29 mouse cellular contexts compared by ENCODE assay signal in the genomic region with DNA sequence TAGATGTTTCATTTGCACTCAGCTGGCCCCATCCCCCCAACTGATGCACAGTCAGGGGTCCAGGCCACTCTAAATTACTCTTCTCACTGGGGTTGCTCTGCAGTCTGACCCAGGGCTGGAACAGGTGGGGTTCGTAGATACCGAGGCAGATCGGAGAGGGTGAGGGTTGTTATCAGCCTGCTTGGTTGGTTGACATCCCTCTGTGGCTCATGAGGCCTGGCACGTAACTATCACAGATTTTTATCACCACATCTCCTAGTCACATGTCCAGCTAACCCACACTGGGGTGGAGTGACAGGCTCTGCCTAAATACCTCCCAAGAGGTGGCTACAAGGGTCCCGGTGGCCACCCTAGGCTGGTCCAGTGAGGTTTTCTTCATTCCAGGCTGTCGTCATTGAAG. TPM values are rescaled to one million over a fixed set of nuclear protein-coding genes. Genes with fewer than 3 reads are reported as not detected.
A peak's percentile ranks its signal among the peaks of the same experiment; 100 is the strongest.
DNase-seq lines count a peak whose midpoint lies in the region; ATAC-seq and TF ChIP-seq lines count a peak whose summit lies in the region.
"Had no signal": no experiment of that assay in that cellular context is flagged by ENCODE, and none has a peak within 500 bp of the region (broad histone marks: within the 10 kb centered on the region; RNA-seq: fewer than 3 reads in every experiment).

No protein-coding gene starts in this region.

- TF ChIP-seq CTCF in liver, postnatal 0 days (IDR thresholded peaks at IDR 0.05; ENCODE audit: low read depth): no peak

- no peak overlapping the region for H3K4me3 ChIP-seq in liver, embryonic 11.5 days (ENCODE audit: low read depth, low read length)
- no peak overlapping the region for H3K4me3 ChIP-seq in liver, postnatal 0 days (ENCODE audit: low read depth, low read length)
- H3K4me3 ChIP-seq: erythroblast, embryonic 14.5 days; forebrain, embryonic 13.5 days; hindbrain, embryonic 10.5 days; intestine, embryonic 15.5 days; limb, embryonic 12.5 days; midbrain, embryonic 15.5 days; neural tube, embryonic 12.5 days; stomach, embryonic 15.5 days had no signal

- peak; percentile 68 for DNase-seq in 416B (ENCODE audit: low read depth)
- DNase-seq in c-Kit-positive CD71-positive TER-119-positive erythroid progenitor cells, embryonic 14.5 days (ENCODE audit: low spot score): peak; percentile 47
- DNase-seq in liver, embryonic 11.5 days (ENCODE audit: low spot score): no peak
- no peak for DNase-seq in liver, postnatal 0 days
- DNase-seq in urinary bladder, postnatal 25 days (ENCODE audit: low spot score): no peak
- no peak for DNase-seq in adrenal gland, adult (ENCODE audit: inconsistent age in 2 of 2, low spot score in 1 of 2)
- no peak for DNase-seq in frontal cortex, postnatal 25 days (ENCODE audit: low spot score in 2 of 2)
- DNase-seq: adrenal gland, postnatal 14 days; cerebellum, adult 9-11 months; heart, postnatal 10 days; kidney, postnatal 25 days; layer of hippocampus, postnatal 36 days; lung, adult 2 months; lung, postnatal 14 days; retina, postnatal 1 day; right cerebral cortex, postnatal 4 days; thymus, adult 18-20 months had no signal

- H3K9ac ChIP-seq in liver, embryonic 11.5 days (ENCODE audit: low read depth, low read length): no peak overlapping the region
- H3K9ac ChIP-seq in liver, postnatal 0 days (replicated peaks): no peak overlapping the region
- H3K9ac ChIP-seq: forebrain, embryonic 13.5 days; intestine, embryonic 15.5 days; limb, embryonic 12.5 days; midbrain, embryonic 15.5 days; neural tube, embryonic 12.5 days; stomach, embryonic 15.5 days had no signal

- no peaks in the 10 kb centered on the region for H3K27me3 ChIP-seq in liver, embryonic 11.5 days (replicated peaks; ENCODE audit: control insufficient read depth, insufficient read depth, low read length)
- no peaks in the 10 kb centered on the region for H3K27me3 ChIP-seq in liver, postnatal 0 days (ENCODE audit: insufficient read depth, low read length)
- H3K27me3 ChIP-seq: forebrain, embryonic 13.5 days; intestine, embryonic 15.5 days; limb, embryonic 12.5 days; midbrain, embryonic 15.5 days; neural tube, embryonic 12.5 days; stomach, embryonic 15.5 days had no signal

- peaks cover 20% of the 10 kb centered on the region for H3K36me3 ChIP-seq in liver, embryonic 11.5 days (ENCODE audit: control insufficient read depth, insufficient read depth, low read length)
- peaks cover 34% of the 10 kb centered on the region for H3K36me3 ChIP-seq in liver, postnatal 0 days (replicated peaks; ENCODE audit: insufficient read depth, low read length)

- no peak overlapping the region for H3K27ac ChIP-seq in liver, embryonic 11.5 days (ENCODE audit: low read depth, low read length)
- H3K27ac ChIP-seq in liver, postnatal 0 days (ENCODE audit: low read depth): no peak overlapping the region
- H3K27ac ChIP-seq: forebrain, embryonic 13.5 days; hindbrain, embryonic 10.5 days; intestine, embryonic 15.5 days; limb, embryonic 12.5 days; midbrain, embryonic 15.5 days; neural tube, embryonic 12.5 days; stomach, embryonic 15.5 days had no signal

- TF ChIP-seq EP300 in liver, postnatal 0 days (IDR thresholded peaks at IDR 0.05; ENCODE audit: low read depth): no peak

- 63% methylated on average over 6 of the region's 6 CpGs for WGBS in liver, embryonic 11.5 days
- WGBS in liver, postnatal 0 days (ENCODE audit: insufficient replicate concordance): 66% methylated on average over 6 of the region's 6 CpGs

- peak overlapping the region; percentile 22; the same call in 1 of the 2 replicates for H3K4me2 ChIP-seq in liver, embryonic 11.5 days
- no peak overlapping the region for H3K4me2 ChIP-seq in liver, postnatal 0 days (ENCODE audit: low read depth, low read length)
- H3K4me2 ChIP-seq: forebrain, embryonic 13.5 days; heart, embryonic 11.5 days; intestine, embryonic 15.5 days; limb, embryonic 12.5 days; midbrain, embryonic 15.5 days; neural tube, embryonic 12.5 days; stomach, embryonic 15.5 days had no signal

- H3K9me3 ChIP-seq in liver, embryonic 11.5 days (ENCODE audit: control insufficient read depth, low read length): no peaks in the 10 kb centered on the region
- H3K9me3 ChIP-seq in liver, postnatal 0 days (ENCODE audit: low read length): no peaks in the 10 kb centered on the region
- H3K9me3 ChIP-seq: forebrain, embryonic 13.5 days; hindbrain, embryonic 10.5 days; intestine, embryonic 15.5 days; limb, embryonic 12.5 days; midbrain, embryonic 15.5 days; neural tube, embryonic 12.5 days; stomach, embryonic 15.5 days had no signal

- H3K4me1 ChIP-seq in liver, embryonic 11.5 days (replicated peaks; ENCODE audit: control insufficient read depth, insufficient read depth, low read length): peaks cover 9% of the 10 kb centered on the region; the same call in 1 of the 2 replicates
- no peaks in the 10 kb centered on the region for H3K4me1 ChIP-seq in liver, postnatal 0 days (ENCODE audit: insufficient read depth)
- H3K4me1 ChIP-seq: forebrain, embryonic 13.5 days; hindbrain, embryonic 10.5 days; intestine, embryonic 15.5 days; limb, embryonic 12.5 days; midbrain, embryonic 15.5 days; neural tube, embryonic 12.5 days; stomach, embryonic 15.5 days had no signal

- peak; percentile 81 for ATAC-seq in liver, embryonic 11.5 days (replicated peaks; ENCODE audit: low FRiP score)
- 0 out of 2 replicates have a peak, but pooled peaks have one; percentile 10 for ATAC-seq in liver, postnatal 0 days
- no peak for ATAC-seq in cerebellum, adult (ENCODE audit: insufficient number of reproducible peaks, low FRiP score, low TSS enrichment)
- ATAC-seq: activated CD4-positive, CD25-positive, alpha-beta regulatory T cell, adult 4 months; forebrain, embryonic 13.5 days; hindbrain, embryonic 16.5 days; intestine, embryonic 15.5 days; midbrain, embryonic 15.5 days had no signal

RNA-seq across cellular contexts. Expression of gene Ankrd27, which starts 15.1 kb away (rescaled TPM):
- polyA plus RNA-seq in liver, embryonic 11.5 days (2014; fragmentation: Nextera tagmentation; extraction: Ambion mirVana): 63.1 and 71.3 TPM in 2 replicates
- 11.8 and 14.2 TPM in 2 replicates for polyA plus RNA-seq in liver, postnatal 0 days (2015; fragmentation: Nextera tagmentation; extraction: Ambion mirVana)

RNA-seq across cellular contexts. Expression of gene Rgs9bp, which starts 15.7 kb away (rescaled TPM):
- polyA plus RNA-seq in liver, embryonic 11.5 days (2014; fragmentation: Nextera tagmentation; extraction: Ambion mirVana): 0.22 and 0.40 TPM in 2 replicates
- 0.02 TPM in 1 of 2 replicates, not detected in the other for polyA plus RNA-seq in liver, postnatal 0 days (2015; fragmentation: Nextera tagmentation; extraction: Ambion mirVana)
- polyA plus RNA-seq: erythroblast, embryonic 14.5 days had no signal

RNA-seq across cellular contexts. Expression of gene Nudt19, which starts 45.0 kb away (rescaled TPM):
- polyA plus RNA-seq in liver, embryonic 11.5 days (2014; fragmentation: Nextera tagmentation; extraction: Ambion mirVana): 125 and 144 TPM in 2 replicates
- polyA plus RNA-seq in liver, postnatal 0 days (2015; fragmentation: Nextera tagmentation; extraction: Ambion mirVana): 79.4 and 79.9 TPM in 2 replicates

RNA-seq across cellular contexts. Expression of gene Pdcd5, which starts 46.2 kb away (rescaled TPM):
- polyA plus RNA-seq in liver, embryonic 11.5 days (2014; fragmentation: Nextera tagmentation; extraction: Ambion mirVana): 284 and 301 TPM in 2 replicates
- 162 and 163 TPM in 2 replicates for polyA plus RNA-seq in liver, postnatal 0 days (2015; fragmentation: Nextera tagmentation; extraction: Ambion mirVana)

Comparison
In these comparisons a context has a peak if more than half of its experiments do, and no peak if none do; other contexts are left out.
1. DNase-seq: peak in 416B (single experiment) and c-Kit-positive CD71-positive TER-119-positive erythroid progenitor cells, embryonic 14.5 days (single experiment); none in liver, embryonic 11.5 days (single experiment), liver, postnatal 0 days (single experiment), urinary bladder, postnatal 25 days (single experiment), adrenal gland, adult (0 of 2) and frontal cortex, postnatal 25 days (0 of 2).